Mouse (Mus musculus): ENCODE data around the gene Cflar. TPM values are rescaled to one million over a fixed set of nuclear protein-coding genes. Genes with fewer than 3 reads are reported as not detected.
"Not testable (repeated sequence)": the region's sequence is repeated elsewhere in the genome, so short reads cannot be mapped to it uniquely, and the experiment has no call there.

Gene Cflar
- polyA plus RNA-seq, 1 experiment from 2014 or later, result 16.8 TPM

GRCm38 (mm10) chr1:58760581-58760980 lies 49.3 kb downstream of the Cflar start:
- no peak overlapping the region for H3K27ac ChIP-seq (ENCODE audit: low read depth, low read length)
- no peak overlapping the region for H3K4me3 ChIP-seq (ENCODE audit: low read length)
- H3K9me3 ChIP-seq (ENCODE audit: control insufficient read depth, low read length), result no peaks in the 10 kb centered on the region
- H3K9ac ChIP-seq (ENCODE audit: low read depth, low read length), result no peak overlapping the region
- H3K36me3 ChIP-seq (ENCODE audit: control insufficient read depth, insufficient read depth, low read length), result no peaks in the 10 kb centered on the region
- ATAC-seq, result no peak
- H3K4me2 ChIP-seq (ENCODE audit: low read length), result no peak overlapping the region
- WGBS, result 95% methylated on average over 1 of the region's 1 CpGs
- no peaks in the 10 kb centered on the region for H3K27me3 ChIP-seq (replicated peaks; ENCODE audit: control insufficient read depth, insufficient read depth, low read length)
- no peaks in the 10 kb centered on the region for H3K4me1 ChIP-seq (ENCODE audit: control insufficient read depth, insufficient read depth, low read depth, low read length)

DNA sequence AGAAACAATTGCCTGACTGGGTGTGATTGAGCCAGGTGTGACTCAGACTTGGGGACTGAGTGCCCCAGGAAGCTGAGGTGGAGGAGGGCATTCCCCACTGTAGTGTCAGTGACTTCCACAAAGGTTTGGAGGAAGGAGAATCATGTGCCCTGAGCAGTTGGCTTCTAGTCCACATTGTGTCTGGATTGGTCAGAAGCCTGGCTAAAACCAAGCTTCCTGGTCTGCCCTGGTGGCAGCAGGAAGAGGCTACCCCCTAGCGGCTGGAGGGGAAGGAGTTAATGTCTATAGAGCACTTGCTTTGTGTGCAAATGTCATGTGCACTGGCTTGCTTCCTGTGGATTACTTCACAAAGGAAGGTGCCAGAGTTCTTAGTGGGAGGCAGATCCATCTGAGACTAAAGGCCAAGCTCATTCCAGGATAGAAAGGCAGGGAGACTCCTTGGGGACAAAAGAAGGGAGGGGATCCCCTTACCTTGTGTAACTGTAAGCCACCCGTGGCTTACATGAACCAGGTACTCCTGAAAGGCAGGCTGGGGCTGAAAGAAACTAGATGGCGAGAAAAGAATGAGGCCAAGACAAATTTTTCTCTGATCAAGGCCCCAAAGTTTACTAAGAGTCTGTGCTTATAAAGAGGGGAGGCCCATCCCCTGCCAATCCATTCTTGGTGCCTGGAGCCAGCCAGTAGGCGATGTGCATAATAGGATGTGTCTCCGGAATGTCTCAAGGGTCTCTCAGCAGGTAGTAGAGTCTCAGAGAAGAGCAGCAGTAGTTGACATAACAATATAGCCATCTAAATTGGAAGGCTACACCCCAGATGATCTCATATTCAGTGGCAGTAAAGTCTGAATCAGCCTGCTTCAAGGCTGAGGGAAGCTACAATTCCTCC lies 50.3 kb downstream of the Cflar start:
- not testable (repeated sequence) for H3K27me3 ChIP-seq (replicated peaks; ENCODE audit: control insufficient read depth, insufficient read depth, low read length); H3K9ac ChIP-seq (ENCODE audit: low read depth, low read length); H3K9me3 ChIP-seq (ENCODE audit: control insufficient read depth, low read length); ATAC-seq; H3K4me1 ChIP-seq (ENCODE audit: control insufficient read depth, insufficient read depth, low read depth, low read length); H3K27ac ChIP-seq (ENCODE audit: low read depth, low read length); H3K4me3 ChIP-seq (ENCODE audit: low read length); H3K4me2 ChIP-seq (ENCODE audit: low read length); H3K36me3 ChIP-seq (ENCODE audit: control insufficient read depth, insufficient read depth, low read length)
- 61% methylated on average over 5 of the region's 5 CpGs for WGBS

DNA sequence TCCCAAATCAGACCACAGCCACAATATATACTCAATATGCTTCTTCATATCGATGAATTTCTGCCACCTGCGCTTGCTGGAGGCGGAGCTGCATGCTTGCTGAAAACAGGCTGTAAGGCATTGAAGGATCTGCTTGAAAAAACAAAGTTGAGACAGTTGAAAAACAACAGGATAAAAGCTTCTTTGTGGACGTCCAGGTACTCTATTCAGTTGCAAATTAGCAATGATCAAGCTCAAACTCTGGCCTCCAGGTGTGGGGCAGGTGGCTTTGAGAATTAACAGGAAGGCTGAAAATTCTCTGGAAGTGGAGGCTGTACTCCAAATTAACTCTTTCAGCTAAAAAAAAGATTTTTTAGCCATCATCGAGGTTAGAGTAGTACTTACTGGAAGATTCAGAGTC lies 51.3 kb downstream of the Cflar start:
- H3K4me3 ChIP-seq (ENCODE audit: low read length), result no peak overlapping the region
- 82% methylated on average over 5 of the region's 5 CpGs for WGBS
- no peaks in the 10 kb centered on the region for H3K9me3 ChIP-seq (ENCODE audit: control insufficient read depth, low read length)
- no peak overlapping the region for H3K4me2 ChIP-seq (ENCODE audit: low read length)
- no peaks in the 10 kb centered on the region for H3K27me3 ChIP-seq (replicated peaks; ENCODE audit: control insufficient read depth, insufficient read depth, low read length)
- no peaks in the 10 kb centered on the region for H3K4me1 ChIP-seq (ENCODE audit: control insufficient read depth, insufficient read depth, low read depth, low read length)
- no peak for ATAC-seq
- no peak overlapping the region for H3K27ac ChIP-seq (ENCODE audit: low read depth, low read length)
- H3K36me3 ChIP-seq (ENCODE audit: control insufficient read depth, insufficient read depth, low read length), result no peaks in the 10 kb centered on the region
- H3K9ac ChIP-seq (ENCODE audit: low read depth, low read length), result no peak overlapping the region

- not testable (repeated sequence) for H3K27me3 ChIP-seq (replicated peaks; ENCODE audit: control insufficient read depth, insufficient read depth, low read length); H3K36me3 ChIP-seq (ENCODE audit: control insufficient read depth, insufficient read depth, low read length); H3K27ac ChIP-seq (ENCODE audit: low read depth, low read length); ATAC-seq; H3K4me2 ChIP-seq (ENCODE audit: low read length); H3K4me3 ChIP-seq (ENCODE audit: low read length); H3K9ac ChIP-seq (ENCODE audit: low read depth, low read length); H3K4me1 ChIP-seq (ENCODE audit: control insufficient read depth, insufficient read depth, low read depth, low read length); H3K9me3 ChIP-seq (ENCODE audit: control insufficient read depth, low read length)
- 67% methylated on average over 4 of the region's 4 CpGs for WGBS
Measured at GRCm38 (mm10) chr1:58766446-58766845, 55.1 kb downstream of the Cflar start.

- Histone ChIP-seq H3K4me2 (ENCODE audit: low read length) (no peak overlapping the region), H3K4me3 (ENCODE audit: low read length) (no peak overlapping the region), H3K27ac (ENCODE audit: low read depth, low read length) (no peak overlapping the region), H3K9ac (ENCODE audit: low read depth, low read length) (no peak overlapping the region), H3K27me3 (replicated peaks; ENCODE audit: control insufficient read depth, insufficient read depth, low read length) (no peaks in the 10 kb centered on the region), H3K36me3 (ENCODE audit: control insufficient read depth, insufficient read depth, low read length) (no peaks in the 10 kb centered on the region), H3K4me1 (ENCODE audit: control insufficient read depth, insufficient read depth, low read depth, low read length) (no peaks in the 10 kb centered on the region), H3K9me3 (ENCODE audit: control insufficient read depth, low read length) (no peaks in the 10 kb centered on the region)
- no peak for ATAC-seq
Measured at GRCm38 (mm10) chr1:58769136-58769535, 57.8 kb downstream of the Cflar start.

DNA sequence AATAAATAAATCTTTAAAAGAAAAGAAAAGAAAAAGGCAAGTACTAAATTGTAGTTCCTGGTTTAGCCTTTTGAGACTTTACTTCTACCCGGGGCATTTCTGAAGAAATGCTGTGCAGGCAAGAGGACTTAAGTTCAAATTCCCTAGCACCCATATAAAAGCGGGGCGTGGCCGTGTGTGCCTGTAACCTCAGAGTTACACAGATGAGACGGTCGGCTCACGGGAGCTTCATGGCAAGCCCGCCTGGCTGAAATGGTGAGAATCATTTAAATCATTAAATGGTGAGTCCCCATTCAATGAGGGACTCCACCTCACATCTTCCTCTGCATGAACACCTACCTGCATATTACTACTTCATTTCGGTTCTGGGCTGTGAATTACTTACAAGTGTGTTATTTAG lies 58.4 kb downstream of the Cflar start:
- H3K27me3 ChIP-seq (replicated peaks; ENCODE audit: control insufficient read depth, insufficient read depth, low read length), result no peaks in the 10 kb centered on the region
- no peak overlapping the region for H3K9ac ChIP-seq (ENCODE audit: low read depth, low read length)
- H3K4me3 ChIP-seq (ENCODE audit: low read length), result no peak overlapping the region
- no peak overlapping the region for H3K4me2 ChIP-seq (ENCODE audit: low read length)
- no peak overlapping the region for H3K27ac ChIP-seq (ENCODE audit: low read depth, low read length)
- no peaks in the 10 kb centered on the region for H3K36me3 ChIP-seq (ENCODE audit: control insufficient read depth, insufficient read depth, low read length)
- 61% methylated on average over 9 of the region's 9 CpGs for WGBS
- no peaks in the 10 kb centered on the region for H3K9me3 ChIP-seq (ENCODE audit: control insufficient read depth, low read length)
- ATAC-seq, result 0 out of 2 replicates have a peak, but pooled peaks have one; percentile 17
- no peaks in the 10 kb centered on the region for H3K4me1 ChIP-seq (ENCODE audit: control insufficient read depth, insufficient read depth, low read depth, low read length)

DNA sequence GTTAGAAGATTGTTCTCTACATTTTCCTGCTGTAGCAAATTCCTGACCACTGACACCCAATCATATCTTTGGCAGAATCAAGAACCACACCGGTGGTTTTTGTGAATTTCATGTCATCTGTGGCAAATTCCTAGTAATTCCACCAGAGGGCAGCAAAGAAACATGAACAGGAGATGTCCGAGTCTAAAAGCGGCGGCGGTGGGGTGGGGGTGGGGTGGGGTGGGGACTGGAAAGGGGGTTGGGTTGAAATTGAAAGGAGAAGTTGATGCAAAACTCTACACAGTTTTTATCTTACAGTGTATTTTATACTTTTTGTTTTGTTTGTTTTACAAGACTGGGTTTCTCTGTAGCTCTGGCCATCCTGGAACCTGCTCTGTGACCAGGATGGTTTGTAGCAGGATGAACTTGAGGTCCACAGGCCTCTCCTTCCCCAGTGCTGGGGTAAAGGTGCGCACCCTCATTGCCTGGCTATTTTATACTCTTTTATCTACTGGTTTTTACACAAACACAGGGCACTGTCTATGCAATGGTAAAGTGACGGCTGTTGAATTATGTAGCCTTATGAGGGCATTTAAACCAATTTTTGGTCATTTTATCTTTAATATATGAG lies 58.9 kb downstream of the Cflar start:
- 28% methylated on average over 7 of the region's 7 CpGs for WGBS
- ATAC-seq, result peak; percentile 45; the same call in 1 of the 2 replicates
- Histone ChIP-seq H3K4me2 (ENCODE audit: low read length) (no peak overlapping the region), H3K27ac (ENCODE audit: low read depth, low read length) (no peak overlapping the region), H3K36me3 (ENCODE audit: control insufficient read depth, insufficient read depth, low read length) (no peaks in the 10 kb centered on the region), H3K4me1 (ENCODE audit: control insufficient read depth, insufficient read depth, low read depth, low read length) (no peaks in the 10 kb centered on the region), H3K27me3 (replicated peaks; ENCODE audit: control insufficient read depth, insufficient read depth, low read length) (no peaks in the 10 kb centered on the region), H3K4me3 (ENCODE audit: low read length) (no peak overlapping the region), H3K9ac (ENCODE audit: low read depth, low read length) (no peak overlapping the region), H3K9me3 (ENCODE audit: control insufficient read depth, low read length) (no peaks in the 10 kb centered on the region)

DNA sequence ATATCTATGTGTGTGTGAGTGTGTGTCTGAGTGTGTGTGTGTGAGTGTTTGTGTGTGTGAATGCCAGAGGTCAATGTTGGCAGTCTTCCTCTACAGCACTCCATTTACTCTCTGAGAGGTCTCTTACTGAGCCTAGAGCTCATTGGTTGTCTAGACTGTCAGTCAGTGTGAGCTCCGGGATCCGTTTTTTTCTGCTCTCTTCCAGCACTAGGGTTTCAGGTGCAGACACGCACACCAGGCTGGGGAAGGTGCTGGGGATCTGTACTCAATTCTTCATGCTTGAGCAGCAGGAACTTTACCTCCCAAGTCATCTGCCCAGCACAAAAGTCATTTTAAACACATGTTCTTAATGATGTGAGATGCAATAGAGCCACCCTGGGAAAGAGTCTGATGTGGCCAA lies 60.8 kb downstream of the Cflar start:
- H3K4me2 ChIP-seq (ENCODE audit: low read length), result no peak overlapping the region
- H3K36me3 ChIP-seq (ENCODE audit: control insufficient read depth, insufficient read depth, low read length), result no peaks in the 10 kb centered on the region
- no peak for ATAC-seq
- no peak overlapping the region for H3K27ac ChIP-seq (ENCODE audit: low read depth, low read length)
- H3K4me3 ChIP-seq (ENCODE audit: low read length), result no peak overlapping the region
- no peaks in the 10 kb centered on the region for H3K9me3 ChIP-seq (ENCODE audit: control insufficient read depth, low read length)
- no peaks in the 10 kb centered on the region for H3K27me3 ChIP-seq (replicated peaks; ENCODE audit: control insufficient read depth, insufficient read depth, low read length)
- WGBS, result 82% methylated on average over 3 of the region's 3 CpGs
- H3K4me1 ChIP-seq (ENCODE audit: control insufficient read depth, insufficient read depth, low read depth, low read length), result no peaks in the 10 kb centered on the region
- no peak overlapping the region for H3K9ac ChIP-seq (ENCODE audit: low read depth, low read length)

GRCm38 (mm10) chr1:58773280-58773679 lies 62.0 kb downstream of the Cflar start:
- Histone ChIP-seq H3K27ac (ENCODE audit: low read depth, low read length) (no peak overlapping the region), H3K27me3 (replicated peaks; ENCODE audit: control insufficient read depth, insufficient read depth, low read length) (no peaks in the 10 kb centered on the region), H3K4me2 (ENCODE audit: low read length) (no peak overlapping the region), H3K4me1 (ENCODE audit: control insufficient read depth, insufficient read depth, low read depth, low read length) (no peaks in the 10 kb centered on the region), H3K9me3 (ENCODE audit: control insufficient read depth, low read length) (no peaks in the 10 kb centered on the region), H3K4me3 (ENCODE audit: low read length) (no peak overlapping the region), H3K9ac (ENCODE audit: low read depth, low read length) (no peak overlapping the region), H3K36me3 (ENCODE audit: control insufficient read depth, insufficient read depth, low read length) (no peaks in the 10 kb centered on the region)
- no peak for ATAC-seq
